18 mouse cellular contexts compared by ENCODE assay signal in the genomic region with DNA sequence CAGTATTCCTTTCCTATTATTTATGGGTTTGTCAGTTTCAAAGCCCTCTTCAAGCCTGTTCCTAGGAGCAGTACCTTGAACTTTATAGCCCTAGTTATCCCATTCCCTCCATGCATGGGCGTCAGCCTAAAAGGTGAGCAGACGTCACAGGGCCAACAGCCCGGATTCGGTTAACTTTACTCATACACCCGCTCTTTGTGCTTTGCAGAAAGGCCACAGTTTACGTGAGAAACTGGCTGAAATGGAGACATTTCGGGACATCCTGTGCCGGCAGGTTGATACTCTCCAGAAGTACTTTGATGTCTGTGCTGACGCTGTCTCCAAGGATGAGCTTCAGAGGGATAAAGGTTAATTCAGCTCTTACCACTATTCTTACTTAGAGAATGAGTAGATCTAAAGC. TPM values are rescaled to one million over a fixed set of nuclear protein-coding genes. Genes with fewer than 3 reads are reported as not detected.
A peak's percentile ranks its signal among the peaks of the same experiment; 100 is the strongest.
DNase-seq lines count a peak whose midpoint lies in the region.
"Had no signal": no experiment of that assay in that cellular context is flagged by ENCODE, and none has a peak within 500 bp of the region (broad histone marks: within the 10 kb centered on the region; RNA-seq: fewer than 3 reads in every experiment).

No protein-coding gene starts in this region.

- DNase-seq in adrenal gland, adult (ENCODE audit: inconsistent age in 2 of 2, low spot score in 1 of 2): peak; percentile 50 to 71
- no peak for DNase-seq in adrenal gland, postnatal 4 days (ENCODE audit: low spot score in 2 of 2)
- peak; percentile 19 for DNase-seq in adrenal gland, adult 8-10 months
- DNase-seq in adrenal gland, adult 18-20 months (ENCODE audit: low spot score in 2 of 2): no peak
- DNase-seq in adrenal gland, postnatal 14 days: peak; percentile 24
- DNase-seq in adrenal gland, postnatal 25 days: no peak
- DNase-seq: adrenal gland, adult 2 months; adrenal gland, postnatal 10 days; B cell, adult 2 months; cerebellum, adult 11 months; cerebellum, adult 11-12 months; cerebellum, adult 18-20 months; cerebellum, adult 2 months; cerebellum, adult 8-10 months; cerebellum, adult 9-10 months; cerebellum, adult 9-11 months; cerebellum, postnatal 10 days; cerebellum, postnatal 14 days had no signal

RNA-seq across cellular contexts. Expression of a gene that starts 56.8 kb away (rescaled TPM):
- total RNA-seq in adrenal gland, postnatal 4 days (2021): 100 to 1,000 TPM in 1 of 2 experiments, 10 to 100 TPM in 1; 99.9 to 101 TPM
- 100 to 1,000 TPM in 2 of 4 experiments, 10 to 100 TPM in 2; 91.6 to 134 (median 104) TPM for total RNA-seq in adrenal gland, adult 8-10 months (2022)
- total RNA-seq in adrenal gland, adult 18-20 months (2021): 100 to 1,000 TPM in 1 of 2 experiments, 10 to 100 TPM in 1; 72.4 to 112 TPM
- total RNA-seq in adrenal gland, postnatal 14 days (2021): 75.5 and 81.6 TPM in 2 replicates
- 124 and 126 TPM in 2 replicates for total RNA-seq in adrenal gland, postnatal 25 days (2021)

RNA-seq across cellular contexts. Expression of a gene that starts 56.8 kb away (rescaled TPM):
- 10 to 100 TPM; 44.0 to 47.0 TPM for total RNA-seq in adrenal gland, postnatal 4 days (2021)
- total RNA-seq in adrenal gland, adult 8-10 months (2022): 10 to 100 TPM; 29.1 to 52.6 (median 34.3) TPM
- 10 to 100 TPM; 23.3 to 32.6 TPM for total RNA-seq in adrenal gland, adult 18-20 months (2021)
- 26.6 and 33.3 TPM in 2 replicates for total RNA-seq in adrenal gland, postnatal 14 days (2021)
- total RNA-seq in adrenal gland, postnatal 25 days (2021): 44.5 and 44.9 TPM in 2 replicates

Comparison
In these comparisons a context has a peak if more than half of its experiments do, and no peak if none do; other contexts are left out.
1. DNase-seq: peak in adrenal gland, adult (2 of 2), adrenal gland, adult 8-10 months (single experiment) and adrenal gland, postnatal 14 days (single experiment); none in adrenal gland, postnatal 4 days (0 of 2), adrenal gland, adult 18-20 months (0 of 2) and adrenal gland, postnatal 25 days (single experiment).